Mouse (Mus musculus): ENCODE measurements at regions not wholly inside any gene's neighbourhood (a gene's known extent, or its start where the extent isn't known, plus 50 kb on each side); places are given as distances from the start of the nearest gene placed in this dataset.
A peak's percentile ranks its signal among the peaks of the same experiment; 100 is the strongest.
"Not testable (repeated sequence)": the region's sequence is repeated elsewhere in the genome, so short reads cannot be mapped to it uniquely, and the experiment has no call there.

GRCm38 (mm10) chr14:9492228-9492627 lies 826.2 kb upstream of the 4930452B06Rik start:
- DNase-seq = no peak

GRCm38 (mm10) chr14:9488585-9488984 lies 822.5 kb upstream of the 4930452B06Rik start:
- no peak for DNase-seq

- DNase-seq = no peak
These were observed 812.9 kb upstream of the 4930452B06Rik start for GRCm38 (mm10) chr14:9478981-9479380.

GRCm38 (mm10) chr14:9475169-9475568 lies 809.1 kb upstream of the 4930452B06Rik start:
- DNase-seq = no peak

- DNase-seq = no peak
These were observed 803.6 kb upstream of the 4930452B06Rik start for GRCm38 (mm10) chr14:9469686-9470085.

GRCm38 (mm10) chr14:9468654-9469053 lies 802.6 kb upstream of the 4930452B06Rik start:
- DNase-seq = no peak

GRCm38 (mm10) chr14:9467690-9468458 lies 801.8 kb upstream of the 4930452B06Rik start:
- no peak for DNase-seq

- no peak for DNase-seq
These were observed 794.0 kb upstream of the 4930452B06Rik start for GRCm38 (mm10) chr14:9460006-9460405.

GRCm38 (mm10) chr14:9458856-9459255 lies 792.8 kb upstream of the 4930452B06Rik start:
- DNase-seq = no peak

- DNase-seq = no peak
These were observed 791.9 kb upstream of the 4930452B06Rik start for GRCm38 (mm10) chr14:9457801-9458495.

- no peak for DNase-seq
These were observed 789.9 kb upstream of the 4930452B06Rik start for GRCm38 (mm10) chr14:9455986-9456385.

- DNase-seq = no peak
These were observed 783.9 kb upstream of the 4930452B06Rik start for GRCm38 (mm10) chr14:9449942-9450341.

- no peak for DNase-seq
These were observed 771.9 kb upstream of the 4930452B06Rik start for GRCm38 (mm10) chr14:9437896-9438295.

- DNase-seq = no peak
These were observed 769.1 kb upstream of the 4930452B06Rik start for GRCm38 (mm10) chr14:9435136-9435535.

GRCm38 (mm10) chr14:9433081-9433590 lies 767.1 kb upstream of the 4930452B06Rik start:
- no peak for DNase-seq

GRCm38 (mm10) chr14:9431798-9432197 lies 765.8 kb upstream of the 4930452B06Rik start:
- no peak for DNase-seq

- DNase-seq = no peak
These were observed 745.9 kb upstream of the 4930452B06Rik start for GRCm38 (mm10) chr14:9411822-9412403.

- no peak for DNase-seq
These were observed 737.6 kb upstream of the 4930452B06Rik start for GRCm38 (mm10) chr14:9403688-9404087.

GRCm38 (mm10) chr14:9400861-9401260 lies 734.8 kb upstream of the 4930452B06Rik start:
- DNase-seq = no peak

GRCm38 (mm10) chr14:9393271-9393771 lies 727.3 kb upstream of the 4930452B06Rik start:
- peak; percentile 19 for DNase-seq

- DNase-seq = not testable (repeated sequence)
These were observed 724.0 kb upstream of the 4930452B06Rik start for GRCm38 (mm10) chr14:9389878-9390536.

- no peak for DNase-seq
These were observed 723.1 kb upstream of the 4930452B06Rik start for GRCm38 (mm10) chr14:9389180-9389579.
